Mouse (Mus musculus) embryonic fibroblast, embryonic 13.5 days (primary cell): ENCODE measurements at regions not wholly inside any gene's neighbourhood (a gene's known extent, or its start where the extent isn't known, plus 50 kb on each side); places are given as distances from the start of the nearest gene placed in this dataset.

Source experiments
- H3K27ac ChIP-seq: 2 replicates; pipeline ENCODE4 v1.5.1; 2012; ENCODE audit warnings: low read length, control low read depth, inconsistent platforms; ENCODE audit not compliant: insufficient read depth
- H3K4me1 ChIP-seq: 2 replicates; pipeline ENCODE4 v1.6.1; 2011; ENCODE audit warnings: low read length; ENCODE audit not compliant: control insufficient read depth, insufficient read depth
- H3K4me3 ChIP-seq: 2 replicates; pipeline ENCODE4 v1.5.1; 2011; ENCODE audit warnings: mild to moderate bottlenecking, control low read depth, low read length; ENCODE audit not compliant: insufficient read depth
- CTCF ChIP-seq: IDR thresholded peaks from 2 replicates; pipeline ENCODE4 v1.5.1; 2011; ENCODE audit warnings: mild to moderate bottlenecking, control low read depth, low read length, moderate library complexity, borderline replicate concordance; ENCODE audit not compliant: insufficient read depth
- POLR2A ChIP-seq: IDR thresholded peaks from 2 replicates; pipeline ENCODE4 v1.6.1; 2011; ENCODE audit warnings: low read depth, mild to moderate bottlenecking, control low read depth, low read length, moderate library complexity

DNA sequence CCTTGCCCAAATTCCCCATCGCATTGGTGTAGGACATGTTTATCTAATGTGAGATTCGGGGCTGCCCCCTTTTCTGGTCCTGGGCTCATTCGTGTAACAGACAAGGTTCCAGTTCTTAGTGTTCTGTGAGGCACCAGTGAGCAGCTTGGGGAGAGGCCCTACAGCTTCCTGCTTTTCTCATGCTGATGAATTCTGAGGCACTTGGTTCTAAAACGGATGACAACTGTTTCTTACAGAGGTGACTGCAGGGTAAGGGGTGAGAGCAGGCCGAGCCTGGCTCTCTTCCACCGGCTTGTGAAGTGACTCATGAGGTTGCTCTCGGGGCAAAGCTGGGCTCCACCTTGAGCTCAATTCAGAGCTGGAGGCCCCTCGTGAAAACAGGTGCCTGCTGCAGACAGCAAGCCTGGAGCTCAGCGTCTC, 109.4 kb upstream of the Pmepa1 start:
- Histone ChIP-seq H3K4me1 (peaks cover 10% of the 10 kb centered on the region; the same call in 1 of the 2 replicates), H3K4me3 (no peak overlapping the region), H3K27ac (peak overlapping the region; percentile 38)
- TF ChIP-seq POLR2A: no peak
- TF ChIP-seq CTCF: no peak

- Histone ChIP-seq H3K4me3 (no peak overlapping the region), H3K4me1 (peaks cover 10% of the 10 kb centered on the region; the same call in 1 of the 2 replicates), H3K27ac (no peak overlapping the region)
- no peak for TF ChIP-seq CTCF
- no peak for TF ChIP-seq POLR2A
These were observed 111.8 kb upstream of the Pmepa1 start for GRCm38 (mm10) chr2:173388140-173388539.

DNA sequence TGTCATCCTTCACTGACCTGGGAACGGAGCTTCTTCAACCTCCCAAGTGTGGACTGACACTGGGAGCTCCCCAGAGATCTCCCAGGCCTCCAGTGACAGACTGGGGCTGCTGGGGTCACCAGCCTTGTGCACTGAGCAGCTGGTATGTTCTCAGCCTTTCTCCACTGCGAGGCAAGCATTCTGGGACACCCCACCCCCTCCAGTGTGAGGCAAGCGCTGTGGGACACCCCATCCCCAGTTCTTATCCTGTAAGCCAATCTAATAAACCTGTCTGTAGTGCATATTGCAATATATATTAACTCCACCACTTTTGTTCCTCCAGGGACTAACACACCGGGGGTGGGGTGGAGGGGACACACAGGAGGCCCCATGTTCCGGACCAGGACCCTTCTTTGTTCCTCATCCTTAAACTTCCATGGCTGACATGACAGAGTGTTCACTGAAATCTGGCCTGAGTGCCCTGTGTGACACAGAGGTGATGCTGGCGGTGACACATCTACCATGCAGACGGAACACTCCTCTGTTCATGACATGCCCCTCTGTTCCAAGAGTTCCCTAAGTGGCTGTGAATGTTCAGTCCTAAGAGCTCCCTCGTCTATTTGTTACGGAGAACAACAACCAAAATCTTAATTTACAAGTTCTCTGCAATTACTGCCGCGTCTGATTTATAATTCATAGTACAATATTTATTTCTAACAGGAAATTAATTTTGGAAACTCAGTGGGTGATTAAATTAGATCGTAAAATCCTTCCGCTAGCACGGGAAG, 116.4 kb upstream of the Pmepa1 start:
- H3K27ac ChIP-seq: no peak overlapping the region
- H3K4me3 ChIP-seq: no peak overlapping the region
- TF ChIP-seq CTCF: no peak
- no peak for TF ChIP-seq POLR2A
- H3K4me1 ChIP-seq: no peaks in the 10 kb centered on the region

GRCm38 (mm10) chr2:173393324-173393592, 116.9 kb upstream of the Pmepa1 start:
- Histone ChIP-seq H3K27ac (no peak overlapping the region), H3K4me1 (no peaks in the 10 kb centered on the region), H3K4me3 (no peak overlapping the region)
- TF ChIP-seq POLR2A: no peak
- no peak for TF ChIP-seq CTCF

DNA sequence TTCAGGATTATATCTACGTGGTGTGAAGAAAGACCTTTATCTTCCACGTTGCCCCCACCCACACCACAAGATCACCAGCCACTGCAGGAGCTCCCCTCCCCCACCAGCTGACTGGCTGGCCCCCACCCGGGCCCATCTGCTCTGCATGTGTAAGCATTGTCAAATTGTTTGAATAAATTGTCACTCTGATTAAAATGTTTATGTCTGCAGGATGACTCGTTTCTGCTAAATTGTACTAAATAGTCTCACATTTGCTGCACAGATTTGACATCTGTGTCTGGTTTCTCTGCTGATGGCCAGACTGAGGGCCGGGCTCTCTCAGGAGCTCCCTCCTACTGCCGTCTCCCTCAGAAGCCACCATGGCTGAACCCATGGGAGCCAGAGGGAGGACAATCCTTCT, 119.2 kb upstream of the Pmepa1 start:
- Histone ChIP-seq H3K4me3 (no peak overlapping the region), H3K27ac (no peak overlapping the region), H3K4me1 (no peaks in the 10 kb centered on the region)
- TF ChIP-seq POLR2A (no peak), CTCF (no peak)

- no peak for TF ChIP-seq POLR2A
- no peak for TF ChIP-seq CTCF
- Histone ChIP-seq H3K4me1 (no peaks in the 10 kb centered on the region), H3K4me3 (no peak overlapping the region), H3K27ac (no peak overlapping the region)
These were observed 121.6 kb upstream of the Pmepa1 start for GRCm38 (mm10) chr2:173397846-173398331.

GRCm38 (mm10) chr2:173405629-173406028, 116.8 kb upstream of the 1700021F07Rik start:
- H3K27ac ChIP-seq: no peak overlapping the region
- TF ChIP-seq CTCF (no peak), POLR2A (no peak)

DNA sequence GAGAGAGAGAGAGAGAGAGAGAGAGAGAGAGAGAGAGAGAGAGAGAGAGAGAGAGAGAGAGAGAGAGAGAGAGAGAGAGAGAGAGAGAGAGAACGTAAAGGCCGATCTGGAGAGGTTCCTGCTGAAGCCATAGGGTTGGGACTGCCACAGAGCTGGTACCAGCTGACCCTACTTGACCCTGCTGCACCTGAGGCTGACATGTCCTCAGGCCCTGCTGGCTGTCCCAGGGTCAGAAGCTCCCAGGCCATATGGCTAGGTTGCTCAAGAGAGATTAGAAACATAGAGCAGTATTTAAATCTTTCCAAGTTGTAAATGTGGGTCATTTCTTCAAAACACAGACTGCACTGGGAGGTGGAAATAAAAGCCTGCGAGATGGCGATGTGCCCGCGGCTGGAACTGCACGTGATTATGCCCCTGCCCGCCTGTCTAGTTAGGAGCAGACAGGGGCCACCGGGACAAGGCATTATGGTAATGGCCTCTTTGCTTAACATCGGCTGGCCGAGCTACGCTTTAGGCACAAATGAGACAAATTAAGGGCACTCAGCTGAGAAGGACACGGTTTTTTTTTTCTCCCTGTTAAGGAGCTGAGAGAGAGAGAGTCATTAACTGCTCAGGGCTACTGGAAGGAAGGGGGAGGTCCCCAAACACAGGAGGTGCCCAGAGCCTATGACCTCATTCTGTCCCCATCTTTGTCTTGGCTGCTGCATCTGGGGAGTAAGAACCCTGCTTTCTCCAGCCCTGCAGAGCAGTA, 115.9 kb upstream of the 1700021F07Rik start:
- H3K4me1 ChIP-seq: no peaks in the 10 kb centered on the region; the same call in 1 of the 2 replicates
- H3K27ac ChIP-seq: no peak overlapping the region
- H3K4me3 ChIP-seq: no peak overlapping the region
- TF ChIP-seq POLR2A (no peak), CTCF (no peak)

More at GRCm38 (mm10) chr2:173405629-173406028, 116.8 kb upstream of the 1700021F07Rik start:
- Histone ChIP-seq H3K4me1 (no peaks in the 10 kb centered on the region; the same call in 1 of the 2 replicates), H3K4me3 (no peak overlapping the region)

GRCm38 (mm10) chr2:173407133-173407532, 115.3 kb upstream of the 1700021F07Rik start:
- H3K27ac ChIP-seq: no peak overlapping the region
- H3K4me3 ChIP-seq: no peak overlapping the region
- H3K4me1 ChIP-seq: no peaks in the 10 kb centered on the region; the same call in 1 of the 2 replicates
- no peak for TF ChIP-seq POLR2A
- no peak for TF ChIP-seq CTCF

GRCm38 (mm10) chr2:173408681-173409081, 113.7 kb upstream of the 1700021F07Rik start:
- H3K4me3 ChIP-seq: no peak overlapping the region
- TF ChIP-seq CTCF: no peak
- no peak for TF ChIP-seq POLR2A
- H3K27ac ChIP-seq: no peak overlapping the region
- H3K4me1 ChIP-seq: peaks cover 2% of the 10 kb centered on the region; the same call in 1 of the 2 replicates
